Mouse (Mus musculus) lung, postnatal 0 days (tissue): Measurements from ENCODE around the gene Ephb4.

Experiments
- CTCF ChIP-seq: IDR thresholded peaks from 2 replicates; pipeline ENCODE4 v1.5.1; 2016; ENCODE audit warnings: antibody characterized with exemption, mild to moderate bottlenecking
- EP300 ChIP-seq: IDR thresholded peaks from 2 replicates; pipeline ENCODE4 v1.6.1; 2016; ENCODE audit warnings: antibody characterized with exemption, mild to moderate bottlenecking, control low read depth

DNA sequence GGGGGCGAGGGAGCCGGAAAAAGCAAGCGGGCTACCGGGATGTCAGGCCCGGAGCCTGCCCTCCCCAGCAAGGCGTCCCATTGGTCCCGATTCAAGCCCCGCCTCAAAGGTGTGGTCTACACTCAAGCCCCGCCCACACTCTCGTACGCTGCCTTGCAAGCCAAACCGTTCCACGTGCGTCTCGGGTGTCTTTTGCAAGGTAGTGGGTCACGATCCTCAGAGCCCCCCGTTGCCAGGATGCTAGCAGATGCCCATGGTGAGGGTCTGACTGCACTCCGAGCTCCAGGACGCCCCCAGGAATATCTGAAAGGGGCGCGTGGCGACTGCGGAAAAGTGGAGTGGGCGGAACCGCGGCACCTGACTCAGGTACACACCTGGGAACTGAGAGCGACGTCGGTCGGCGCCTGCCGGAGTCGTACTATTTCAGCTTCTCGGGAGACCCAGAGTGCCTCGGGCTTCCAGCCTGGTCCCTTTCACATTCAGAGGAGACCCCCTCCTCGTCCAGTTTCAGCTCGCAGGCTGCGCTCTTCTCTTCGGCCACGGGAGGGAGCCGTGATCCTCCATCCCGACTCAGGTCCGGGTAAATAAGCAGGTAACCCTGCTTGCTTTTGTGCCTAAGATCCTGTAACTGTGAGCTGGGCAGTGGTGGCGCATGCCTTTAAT lies 16.3 kb upstream of the Ephb4 start, which contains the start of gene Slc12a9:
- TF ChIP-seq CTCF (peak; percentile 87), EP300 (no peak)
